Mouse (Mus musculus): Measurements from ENCODE around the gene Adam26a.
"Not testable (repeated sequence)": the region's sequence is repeated elsewhere in the genome, so short reads cannot be mapped to it uniquely, and the experiment has no call there.

The Adam26a gene

DNA sequence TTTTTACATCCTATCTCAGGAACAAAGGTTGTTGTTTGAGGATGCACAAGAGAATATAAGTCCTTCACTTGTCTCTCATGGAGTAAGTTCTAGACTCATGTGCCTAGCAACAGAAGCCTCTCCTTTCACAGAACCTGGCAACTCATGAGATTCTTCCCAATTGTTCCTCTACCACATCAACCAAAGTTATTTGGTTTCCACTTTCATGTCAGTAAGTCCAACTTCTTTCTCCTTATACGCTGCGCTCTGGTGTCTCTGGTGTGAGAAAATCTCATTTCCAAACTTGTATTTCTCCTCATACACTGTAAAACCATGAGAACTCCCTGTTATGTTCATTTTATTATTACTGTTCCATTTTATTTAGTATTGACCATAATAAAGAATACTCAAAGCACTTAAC is at the start of gene Adam26a:
Gene Adam26a (minus strand): TSS at position 101 of the 400 bp plus-strand sequence.
- DNase-seq (ENCODE audit: low spot score in 2 of 2) = not testable (repeated sequence)

- DNase-seq (ENCODE audit: low spot score in 2 of 2) = no peak
Measured at GRCm38 (mm10) chr8:43616046-43616445, 39.5 kb upstream of the Adam26a start.

GRCm38 (mm10) chr8:43603657-43604056 is 27.1 kb upstream of the Adam26a start:
- DNase-seq (ENCODE audit: low spot score in 2 of 2) = not testable (repeated sequence)

DNA sequence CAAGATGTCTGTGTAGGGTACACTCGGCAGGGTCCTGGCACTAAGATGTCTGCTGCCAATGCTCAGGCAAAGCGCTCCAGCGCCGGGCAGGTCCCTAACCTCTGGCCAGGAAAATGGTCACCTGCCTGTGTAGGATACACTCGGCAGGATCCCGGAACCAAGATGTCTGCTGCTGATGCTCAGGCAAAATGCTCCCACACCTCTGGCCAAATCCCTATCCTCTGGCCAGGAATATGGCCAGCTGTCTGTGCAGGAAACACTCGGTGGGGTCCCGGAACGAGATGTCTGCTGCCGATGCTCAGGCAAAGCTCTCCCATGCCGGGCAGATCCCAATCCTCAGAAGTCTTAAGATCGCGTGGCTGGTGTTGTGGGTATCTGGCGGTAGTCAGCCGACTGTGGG is 26.7 kb upstream of the Adam26a start:
- DNase-seq (ENCODE audit: low spot score in 2 of 2) = not testable (repeated sequence)

DNA sequence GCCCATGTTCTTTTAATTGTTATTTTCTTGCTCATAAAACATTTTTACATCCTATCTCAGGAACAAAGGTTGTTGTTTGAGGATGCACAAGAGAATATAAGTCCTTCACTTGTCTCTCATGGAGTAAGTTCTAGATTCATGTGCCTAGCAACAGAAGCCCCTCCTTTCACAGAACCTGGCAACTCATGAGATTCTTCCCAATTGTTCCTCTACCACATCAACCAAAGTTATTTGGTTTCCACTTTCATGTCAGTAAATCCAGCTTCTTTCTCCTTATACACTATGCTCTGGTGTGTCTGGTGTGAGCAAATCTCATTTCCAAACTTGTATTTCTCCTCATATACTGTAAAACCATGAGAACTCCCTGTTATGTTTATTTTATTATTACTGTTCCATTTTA is 48.5 kb downstream of the Adam26a start, which contains the start of gene Adam26b:
Gene Adam26b (minus strand): TSS at position 101 of the 400 bp plus-strand sequence.
- not testable (repeated sequence) for DNase-seq (ENCODE audit: low spot score in 2 of 2)
